Mouse (Mus musculus) bone marrow, adult 2 months (tissue): ENCODE results near the gene Rhox4f.
"Not testable (repeated sequence)": the region's sequence is repeated elsewhere in the genome, so short reads cannot be mapped to it uniquely, and the experiment has no call there.

Source experiments
- CTCF ChIP-seq: fragments of 200-500 bp; IDR thresholded peaks from 2 replicates; pipeline ENCODE4 v1.5.1; 2011; ENCODE audit warnings: low read length, control low read depth; ENCODE audit not compliant: control insufficient read depth, insufficient read depth
- POLR2A ChIP-seq: fragments of 200-500 bp; IDR thresholded peaks from 2 replicates; pipeline ENCODE4 v1.6.1; 2011; ENCODE audit warnings: low read depth, mild to moderate bottlenecking, control low read depth, low read length, borderline replicate concordance; ENCODE audit not compliant: control insufficient read depth

GRCm38 (mm10) chrX:37580692-37581091, 26.8 kb downstream of the Rhox4f start, which contains the start of gene Rhox3f:
- not testable (repeated sequence) for TF ChIP-seq CTCF, POLR2A
